In genomic region chr2:92182146-92182756, GRCm38 (mm10) we compare ENCODE assay signal across 8 mouse cellular contexts.
A peak's percentile ranks its signal among the peaks of the same experiment; 100 is the strongest.
DNase-seq lines count a peak whose midpoint lies in the region; ATAC-seq and TF ChIP-seq lines count a peak whose summit lies in the region.

No protein-coding gene starts in this region.

- H3K4me3 ChIP-seq in lung, embryonic 16.5 days (ENCODE audit: low read length) = peak overlapping the region; percentile 84
- peak overlapping the region; percentile 81 for H3K4me3 ChIP-seq in embryonic facial prominence, embryonic 15.5 days (replicated peaks)
- H3K4me3 ChIP-seq in limb, embryonic 14.5 days (replicated peaks; ENCODE audit: low read length) = peak overlapping the region; percentile 80
- peak overlapping the region; percentile 94 for H3K4me3 ChIP-seq in small intestine, adult 2 months (ENCODE audit: low read depth, low read length)

- no peak for TF ChIP-seq CTCF in small intestine, adult 2 months (IDR thresholded peaks at IDR 0.05; ENCODE audit: extremely low read depth, insufficient read length, insufficient replicate concordance, low read depth, low read length)

- no peaks in the 10 kb centered on the region for H3K36me3 ChIP-seq in lung, embryonic 16.5 days (ENCODE audit: control insufficient read depth, insufficient read depth, low read length)
- H3K36me3 ChIP-seq in embryonic facial prominence, embryonic 15.5 days = no peaks in the 10 kb centered on the region
- H3K36me3 ChIP-seq in limb, embryonic 14.5 days (ENCODE audit: control insufficient read depth, insufficient read depth, low read length) = no peaks in the 10 kb centered on the region
- no peaks in the 10 kb centered on the region for H3K36me3 ChIP-seq in small intestine, adult 2 months (ENCODE audit: control insufficient read depth, insufficient read depth, low read length)

- H3K4me1 ChIP-seq in lung, embryonic 16.5 days (replicated peaks; ENCODE audit: control insufficient read depth, insufficient read depth, low read length) = peaks cover 15% of the 10 kb centered on the region
- H3K4me1 ChIP-seq in embryonic facial prominence, embryonic 15.5 days = peaks cover 13% of the 10 kb centered on the region
- peaks cover 13% of the 10 kb centered on the region for H3K4me1 ChIP-seq in limb, embryonic 14.5 days (ENCODE audit: control insufficient read depth, insufficient read depth, low read length)
- H3K4me1 ChIP-seq in small intestine, adult 2 months (ENCODE audit: control insufficient read depth, insufficient read depth, insufficient read length, low read length) = no peaks in the 10 kb centered on the region; the same call in 1 of the 2 replicates

- TF ChIP-seq POLR2A in limb, embryonic 14.5 days (IDR thresholded peaks at IDR 0.05; ENCODE audit: borderline replicate concordance, extremely low read depth, insufficient read depth, insufficient read length) = no peak
- TF ChIP-seq POLR2A in small intestine, adult 2 months (IDR thresholded peaks at IDR 0.05; ENCODE audit: low read depth, low read length) = no peak

- no peak for ATAC-seq in lung, embryonic 16.5 days (ENCODE audit: low read depth)
- ATAC-seq in embryonic facial prominence, embryonic 15.5 days (ENCODE audit: insufficient number of reproducible peaks, low FRiP score, low TSS enrichment, low read depth) = no peak
- no peak for ATAC-seq in limb, embryonic 14.5 days (ENCODE audit: low FRiP score, low read depth)

- H3K27ac ChIP-seq in lung, embryonic 16.5 days (ENCODE audit: low read length) = peak overlapping the region; percentile 100
- peak overlapping the region; percentile 100 for H3K27ac ChIP-seq in embryonic facial prominence, embryonic 15.5 days (replicated peaks)
- peak overlapping the region; percentile 99 for H3K27ac ChIP-seq in limb, embryonic 14.5 days (replicated peaks; ENCODE audit: low read depth, low read length)
- H3K27ac ChIP-seq in small intestine, adult 2 months (ENCODE audit: insufficient read depth, low read depth, low read length) = no peak overlapping the region

- peak overlapping the region; percentile 78 for H3K4me2 ChIP-seq in lung, embryonic 16.5 days (ENCODE audit: low read depth, low read length)
- H3K4me2 ChIP-seq in embryonic facial prominence, embryonic 15.5 days (replicated peaks) = peak overlapping the region; percentile 81
- H3K4me2 ChIP-seq in limb, embryonic 14.5 days (replicated peaks; ENCODE audit: low read depth, low read length, severe bottlenecking) = peak overlapping the region; percentile 77

- H3K9me3 ChIP-seq in lung, embryonic 16.5 days (ENCODE audit: control insufficient read depth, low read length) = no peaks in the 10 kb centered on the region
- no peaks in the 10 kb centered on the region for H3K9me3 ChIP-seq in embryonic facial prominence, embryonic 15.5 days (replicated peaks)
- no peaks in the 10 kb centered on the region for H3K9me3 ChIP-seq in limb, embryonic 14.5 days (ENCODE audit: control insufficient read depth, low read length)

- peak overlapping the region; percentile 89 for H3K9ac ChIP-seq in lung, embryonic 16.5 days (ENCODE audit: low read length)
- H3K9ac ChIP-seq in embryonic facial prominence, embryonic 15.5 days = peak overlapping the region; percentile 78; the same call in 1 of the 2 replicates
- peak overlapping the region; percentile 92 for H3K9ac ChIP-seq in limb, embryonic 14.5 days (ENCODE audit: low read depth, low read length, severe bottlenecking)

- DNase-seq in lung, postnatal 25 days (ENCODE audit: low spot score) = no peak
- no peak for DNase-seq in limb, embryonic 14.5 days (ENCODE audit: low spot score)
- DNase-seq in right cerebral cortex, postnatal 10 days (ENCODE audit: low spot score in 2 of 2) = no peak
- no peak for DNase-seq in cerebellum, adult 18-20 months
- no peak for DNase-seq in left cerebral cortex, adult 11 months (ENCODE audit: low spot score)

- H3K27me3 ChIP-seq in lung, embryonic 16.5 days (ENCODE audit: control insufficient read depth, insufficient read depth, low read depth, low read length) = no peaks in the 10 kb centered on the region
- H3K27me3 ChIP-seq in embryonic facial prominence, embryonic 15.5 days = no peaks in the 10 kb centered on the region
- H3K27me3 ChIP-seq in limb, embryonic 14.5 days (ENCODE audit: control insufficient read depth, insufficient read depth, low read length) = no peaks in the 10 kb centered on the region
- no peaks in the 10 kb centered on the region for H3K27me3 ChIP-seq in small intestine, adult 2 months (ENCODE audit: control insufficient read depth, insufficient read depth, low read length)

- WGBS in lung, embryonic 16.5 days = 5% methylated on average over 11 of the region's 11 CpGs
- WGBS in embryonic facial prominence, embryonic 15.5 days = 4% methylated on average over 11 of the region's 11 CpGs
- WGBS in limb, embryonic 14.5 days = 4% methylated on average over 11 of the region's 11 CpGs
- 11% methylated on average over 11 of the region's 11 CpGs for WGBS in small intestine, adult 2 months
